Comparison of ENCODE assay signal across 31 mouse cellular contexts in genomic region chr12:17552420-17552819, GRCm38 (mm10). TPM values are rescaled to one million over a fixed set of nuclear protein-coding genes. Genes with fewer than 3 reads are reported as not detected.
DNase-seq lines count a peak whose midpoint lies in the region; ATAC-seq and TF ChIP-seq lines count a peak whose summit lies in the region.
"Had no signal": no experiment of that assay in that cellular context is flagged by ENCODE, and none has a peak within 500 bp of the region (broad histone marks: within the 10 kb centered on the region; RNA-seq: fewer than 3 reads in every experiment).

No protein-coding gene starts in this region.

- H3K36me3 ChIP-seq in liver, embryonic 11.5 days (ENCODE audit: control insufficient read depth, insufficient read depth, low read length) = peaks cover 31% of the 10 kb centered on the region
- H3K36me3 ChIP-seq in liver, postnatal 0 days (replicated peaks; ENCODE audit: insufficient read depth, low read length) = peaks cover 43% of the 10 kb centered on the region
- H3K36me3 ChIP-seq in liver, embryonic 16.5 days (ENCODE audit: control insufficient read depth, insufficient read depth) = peaks cover 40% of the 10 kb centered on the region

- no peaks in the 10 kb centered on the region for H3K4me1 ChIP-seq in liver, embryonic 11.5 days (replicated peaks; ENCODE audit: control insufficient read depth, insufficient read depth, low read length)
- peaks cover 5% of the 10 kb centered on the region; the same call in 1 of the 2 replicates for H3K4me1 ChIP-seq in liver, postnatal 0 days (ENCODE audit: insufficient read depth)
- peaks cover 13% of the 10 kb centered on the region for H3K4me1 ChIP-seq in liver, embryonic 16.5 days (ENCODE audit: control insufficient read depth, low read depth, low read length)

- H3K4me3 ChIP-seq in liver, embryonic 11.5 days (ENCODE audit: low read depth, low read length) = no peak overlapping the region
- H3K4me3 ChIP-seq in liver, postnatal 0 days (ENCODE audit: low read depth, low read length) = no peak overlapping the region
- H3K4me3 ChIP-seq in liver, embryonic 16.5 days (ENCODE audit: low read depth, low read length) = no peak overlapping the region
- H3K4me3 ChIP-seq: embryonic facial prominence, embryonic 15.5 days; gastrocnemius, adult 2 months; hindbrain, embryonic 12.5 days; left cerebral cortex, adult 2 months; limb, embryonic 13.5 days; midbrain, embryonic 10.5 days; midbrain, embryonic 15.5 days; stomach, embryonic 15.5 days had no signal

- ATAC-seq in CD4-positive, CD25-positive, alpha-beta regulatory T cell, adult 4 months = no peak
- ATAC-seq in liver, embryonic 11.5 days (replicated peaks; ENCODE audit: low FRiP score) = peak; percentile 5; the same call in 1 of the 2 replicates
- ATAC-seq in liver, postnatal 0 days = no peak
- ATAC-seq in liver, embryonic 16.5 days (ENCODE audit: low read depth) = no peak
- ATAC-seq: forebrain, embryonic 14.5 days; hindbrain, postnatal 0 days; midbrain, embryonic 15.5 days had no signal

- no peaks in the 10 kb centered on the region for H3K27me3 ChIP-seq in liver, embryonic 11.5 days (replicated peaks; ENCODE audit: control insufficient read depth, insufficient read depth, low read length)
- H3K27me3 ChIP-seq in liver, postnatal 0 days (ENCODE audit: insufficient read depth, low read length) = no peaks in the 10 kb centered on the region
- no peaks in the 10 kb centered on the region for H3K27me3 ChIP-seq in liver, embryonic 16.5 days (ENCODE audit: control insufficient read depth, insufficient read depth, low read depth, low read length)
- H3K27me3 ChIP-seq: embryonic facial prominence, embryonic 15.5 days; hindbrain, embryonic 12.5 days; limb, embryonic 13.5 days; midbrain, embryonic 15.5 days; stomach, embryonic 15.5 days had no signal

- no peak overlapping the region for H3K9ac ChIP-seq in liver, embryonic 11.5 days (ENCODE audit: low read depth, low read length)
- no peak overlapping the region for H3K9ac ChIP-seq in liver, postnatal 0 days (replicated peaks)
- H3K9ac ChIP-seq in liver, embryonic 16.5 days (ENCODE audit: low read depth, low read length) = no peak overlapping the region
- H3K9ac ChIP-seq: embryonic facial prominence, embryonic 15.5 days; hindbrain, embryonic 12.5 days; limb, embryonic 13.5 days; midbrain, embryonic 15.5 days; stomach, embryonic 15.5 days had no signal

- DNase-seq in CD4-positive, CD25-positive, alpha-beta regulatory T cell, adult 2 months (ENCODE audit: low read depth, low spot score) = peak; percentile 18
- no peak for DNase-seq in liver, embryonic 11.5 days (ENCODE audit: low spot score)
- DNase-seq in liver, postnatal 0 days = no peak
- DNase-seq in ZHBTc4 (ENCODE audit: low read depth, low spot score) = peak; percentile 22
- DNase-seq in gastrocnemius, adult 18-20 months (ENCODE audit: low spot score) = no peak
- no peak for DNase-seq in embryo, embryonic 10 days (ENCODE audit: low spot score)
- DNase-seq: adrenal gland, postnatal 10 days; cerebellum, adult 8-10 months; gastrocnemius, adult 2 months; gastrocnemius, postnatal 36 days; heart, adult 18-20 months; heart, postnatal 36 days; kidney, adult 11 months; lung, adult 2 months; lung, postnatal 10 days; right cerebral cortex, postnatal 25 days; thymus, adult 2 months; thymus, postnatal 36 days had no signal

- no peak overlapping the region; the same call in 1 of the 2 replicates for H3K27ac ChIP-seq in liver, embryonic 11.5 days (ENCODE audit: low read depth, low read length)
- H3K27ac ChIP-seq in liver, postnatal 0 days (ENCODE audit: low read depth) = no peak overlapping the region; the same call in 1 of the 2 replicates
- H3K27ac ChIP-seq in liver, embryonic 16.5 days (ENCODE audit: low read length) = peak overlapping the region; percentile 40; the same call in 1 of the 2 replicates
- H3K27ac ChIP-seq: embryonic facial prominence, embryonic 15.5 days; gastrocnemius, adult 2 months; hindbrain, postnatal 0 days; left cerebral cortex, adult 2 months; limb, embryonic 13.5 days; macrophage; midbrain, embryonic 10.5 days; midbrain, embryonic 15.5 days; stomach, embryonic 15.5 days had no signal

- TF ChIP-seq EP300 in liver, postnatal 0 days (IDR thresholded peaks at IDR 0.05; ENCODE audit: low read depth) = no peak

- WGBS in liver, embryonic 11.5 days = 69% methylated on average over 3 of the region's 3 CpGs
- WGBS in liver, postnatal 0 days (ENCODE audit: insufficient replicate concordance) = 77% methylated on average over 3 of the region's 3 CpGs
- 72% methylated on average over 3 of the region's 3 CpGs for WGBS in liver, embryonic 16.5 days (ENCODE audit: insufficient replicate concordance)

- H3K4me2 ChIP-seq in liver, embryonic 11.5 days = no peak overlapping the region
- no peak overlapping the region for H3K4me2 ChIP-seq in liver, postnatal 0 days (ENCODE audit: low read depth, low read length)
- H3K4me2 ChIP-seq in liver, embryonic 16.5 days (ENCODE audit: low read depth, low read length) = no peak overlapping the region
- H3K4me2 ChIP-seq: embryonic facial prominence, embryonic 15.5 days; heart, embryonic 11.5 days; hindbrain, embryonic 12.5 days; limb, embryonic 13.5 days; midbrain, embryonic 15.5 days; stomach, embryonic 15.5 days had no signal

- no peak for TF ChIP-seq CTCF in liver, postnatal 0 days (IDR thresholded peaks at IDR 0.05; ENCODE audit: low read depth)

- no peaks in the 10 kb centered on the region for H3K9me3 ChIP-seq in liver, embryonic 11.5 days (ENCODE audit: control insufficient read depth, low read length)
- no peaks in the 10 kb centered on the region for H3K9me3 ChIP-seq in liver, postnatal 0 days (ENCODE audit: low read length)
- no peaks in the 10 kb centered on the region for H3K9me3 ChIP-seq in liver, embryonic 16.5 days (replicated peaks; ENCODE audit: control insufficient read depth, low read length)
- H3K9me3 ChIP-seq: embryonic facial prominence, embryonic 15.5 days; hindbrain, embryonic 12.5 days; limb, embryonic 13.5 days; midbrain, embryonic 10.5 days; midbrain, embryonic 15.5 days; stomach, embryonic 15.5 days had no signal

RNA-seq across cellular contexts. Expression of gene Odc1, which starts 7.8 kb away (rescaled TPM):
- 10 to 100 TPM; 16.6 to 23.3 TPM for polyA plus RNA-seq in CD4-positive, CD25-positive, alpha-beta regulatory T cell, adult 4 months (2017; shearing (Covaris generic))
- 446 and 497 TPM in 2 replicates for polyA plus RNA-seq in liver, embryonic 11.5 days (2014; fragmentation: Nextera tagmentation; extraction: Ambion mirVana)
- polyA plus RNA-seq in liver, postnatal 0 days (2015; fragmentation: Nextera tagmentation; extraction: Ambion mirVana) = 158 and 161 TPM in 2 replicates
- 301 and 303 TPM in 2 replicates for polyA plus RNA-seq in liver, embryonic 16.5 days (2015; fragmentation: Nextera tagmentation; extraction: Ambion mirVana)
- 100 to 1,000 TPM; 113 to 121 TPM for total RNA-seq in gastrocnemius, adult 18-20 months (2021)

Comparison
In these comparisons a context has a peak if more than half of its experiments do, and no peak if none do; other contexts are left out.
1. DNase-seq: peak in CD4-positive, CD25-positive, alpha-beta regulatory T cell, adult 2 months (single experiment) and ZHBTc4 (single experiment); none in liver, embryonic 11.5 days (single experiment), liver, postnatal 0 days (single experiment), gastrocnemius, adult 18-20 months (single experiment) and embryo, embryonic 10 days (single experiment).